Mouse (Mus musculus): ENCODE measurements around the gene Uchl3.

- TF ChIP-seq CTCF (IDR thresholded peaks at IDR 0.05; ENCODE audit: insufficient read depth, low read depth, low read length): 0 out of 2 replicates have a peak, but pooled peaks have one; percentile 8
- no peak for TF ChIP-seq POLR2A (IDR thresholded peaks at IDR 0.05; ENCODE audit: insufficient read depth, low read depth, low read length)
These were observed 36.1 kb upstream of the Uchl3 start for GRCm38 (mm10) chr14:101617680-101618079.
